Mouse (Mus musculus): ENCODE results near the gene Nuak2.

Gene Nuak2

DNA sequence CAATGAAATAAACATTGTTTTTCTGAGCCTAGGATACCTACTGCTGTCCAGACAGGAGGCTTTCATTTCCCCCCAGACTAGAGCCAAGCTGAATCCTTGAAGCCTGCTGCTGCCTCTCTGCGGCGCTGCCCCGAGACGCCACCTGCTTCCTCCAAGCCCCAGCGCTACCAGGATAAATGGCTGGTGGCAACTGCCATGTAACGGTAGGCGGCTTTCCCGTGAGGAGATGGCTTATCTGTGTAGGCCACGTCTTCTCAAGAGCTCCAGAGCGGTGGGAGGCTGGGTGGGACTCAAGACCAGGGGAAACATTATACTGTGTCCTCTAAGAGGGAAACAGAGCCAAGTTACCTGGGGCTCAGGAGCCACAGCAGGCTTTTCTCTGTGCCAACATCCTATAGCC, 66.0 kb downstream of the Nuak2 start:
- peak; percentile 69 to 70 for DNase-seq
